Mouse (Mus musculus) E14TG2a.4 (cell line): Measurements from ENCODE around the gene Smtnl1.

Experiments used
- CTCF ChIP-seq: conservative IDR thresholded peaks from 2 replicates; pipeline ENCODE4 v1.5.1; 2014; ENCODE audit warnings: low read length
- NANOG ChIP-seq: IDR thresholded peaks from 2 replicates; pipeline ENCODE4 v1.6.1; 2014; ENCODE audit warnings: borderline replicate concordance, low read length, mixed read lengths
- POU5F1 ChIP-seq: IDR thresholded peaks from 2 replicates; pipeline ENCODE4 v1.6.1; 2014; ENCODE audit warnings: low read length, borderline replicate concordance

- TF ChIP-seq CTCF, result no peak
- no peak for TF ChIP-seq NANOG
- no peak for TF ChIP-seq POU5F1
Measured at GRCm38 (mm10) chr2:84788316-84788715, 34.1 kb downstream of the Smtnl1 start.
